Mouse (Mus musculus): Measurements from ENCODE around the gene Pin1rt1.

- no peak for TF ChIP-seq GATA1 (IDR thresholded peaks at IDR 0.05; ENCODE audit: low read length)
- no peak for TF ChIP-seq TAL1 (IDR thresholded peaks at IDR 0.05; ENCODE audit: low read length)
Measured at GRCm38 (mm10) chr2:104703158-104703557, 13.0 kb downstream of the Pin1rt1 start.

All from erythroblast, embryonic 14.5 days (primary cell).